Mouse (Mus musculus): Measurements from ENCODE around the gene Rgs7. TPM values are rescaled to one million over a fixed set of nuclear protein-coding genes. Genes with fewer than 3 reads are reported as not detected.

Gene Rgs7
- polyA plus RNA-seq, 1 experiment: 0.54 TPM

DNA sequence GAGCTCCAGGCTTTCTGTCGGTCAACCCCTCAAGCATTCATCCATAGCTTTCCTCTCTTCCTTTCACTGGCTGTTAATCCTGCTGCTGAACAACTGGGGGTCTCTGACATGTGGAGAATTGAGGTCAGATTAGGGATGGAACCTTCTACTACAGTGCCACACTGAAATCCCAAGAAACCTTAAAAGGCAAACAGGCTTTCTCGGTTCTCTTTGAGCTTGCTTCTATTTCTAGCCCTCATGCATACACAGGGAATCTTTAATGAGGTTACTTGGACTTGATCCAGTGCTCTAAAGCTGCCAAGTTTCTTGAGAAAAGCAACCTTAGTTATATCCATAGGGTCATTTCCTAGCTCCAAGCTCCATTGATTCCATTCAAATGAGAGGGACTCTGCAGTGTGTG is 363.8 kb downstream of the Rgs7 start:
- 79% methylated on average over 2 of the region's 2 CpGs for WGBS
- Histone ChIP-seq H3K27ac (ENCODE audit: control insufficient read depth, insufficient read depth, low read length) (no peak overlapping the region), H3K4me3 (ENCODE audit: control insufficient read depth, insufficient read depth, low read length) (no peak overlapping the region), H3K4me1 (replicated peaks; ENCODE audit: control insufficient read depth, insufficient read depth, low read length) (no peaks in the 10 kb centered on the region), H3K27me3 (ENCODE audit: control insufficient read depth, insufficient read depth, low read length) (no peaks in the 10 kb centered on the region), H3K36me3 (ENCODE audit: control insufficient read depth, insufficient read depth, low read length) (no peaks in the 10 kb centered on the region)
- TF ChIP-seq CTCF (IDR thresholded peaks at IDR 0.05; ENCODE audit: borderline replicate concordance, control insufficient read depth, extremely low read depth, insufficient read depth, low read length, poor library complexity) (no peak), POLR2A (IDR thresholded peaks at IDR 0.05; ENCODE audit: control insufficient read depth, extremely low read depth, insufficient read depth, low read length, poor library complexity) (no peak)
- DNase-seq: no peak

DNA sequence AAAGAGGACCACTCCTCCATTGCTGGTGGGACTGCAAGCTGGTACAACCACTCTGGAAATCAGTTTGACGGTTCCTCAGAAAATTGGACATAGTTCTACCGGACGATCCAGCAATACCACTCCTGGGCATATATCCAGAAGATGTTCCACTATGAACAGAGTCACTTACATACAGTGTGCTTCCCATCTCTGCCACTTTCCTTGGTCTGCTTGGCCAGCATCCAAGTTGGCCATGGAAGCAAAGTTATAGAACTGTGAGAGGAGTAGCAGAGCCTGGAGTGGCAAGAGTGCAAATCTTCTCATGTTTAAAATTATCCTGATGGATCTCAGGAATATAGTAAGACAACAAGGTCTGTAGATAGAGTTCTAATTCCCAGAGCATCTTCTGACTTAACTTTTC is 367.9 kb downstream of the Rgs7 start:
- Histone ChIP-seq H3K27me3 (ENCODE audit: control insufficient read depth, insufficient read depth, low read length) (no peaks in the 10 kb centered on the region), H3K36me3 (ENCODE audit: control insufficient read depth, insufficient read depth, low read length) (no peaks in the 10 kb centered on the region), H3K27ac (ENCODE audit: control insufficient read depth, insufficient read depth, low read length) (no peak overlapping the region), H3K4me3 (ENCODE audit: control insufficient read depth, insufficient read depth, low read length) (no peak overlapping the region), H3K4me1 (replicated peaks; ENCODE audit: control insufficient read depth, insufficient read depth, low read length) (no peaks in the 10 kb centered on the region)
- no peak for TF ChIP-seq POLR2A (IDR thresholded peaks at IDR 0.05; ENCODE audit: control insufficient read depth, extremely low read depth, insufficient read depth, low read length, poor library complexity)
- no peak for TF ChIP-seq CTCF (IDR thresholded peaks at IDR 0.05; ENCODE audit: borderline replicate concordance, control insufficient read depth, extremely low read depth, insufficient read depth, low read length, poor library complexity)
- no peak for DNase-seq
- 100% methylated on average over 3 of the region's 3 CpGs for WGBS

DNA sequence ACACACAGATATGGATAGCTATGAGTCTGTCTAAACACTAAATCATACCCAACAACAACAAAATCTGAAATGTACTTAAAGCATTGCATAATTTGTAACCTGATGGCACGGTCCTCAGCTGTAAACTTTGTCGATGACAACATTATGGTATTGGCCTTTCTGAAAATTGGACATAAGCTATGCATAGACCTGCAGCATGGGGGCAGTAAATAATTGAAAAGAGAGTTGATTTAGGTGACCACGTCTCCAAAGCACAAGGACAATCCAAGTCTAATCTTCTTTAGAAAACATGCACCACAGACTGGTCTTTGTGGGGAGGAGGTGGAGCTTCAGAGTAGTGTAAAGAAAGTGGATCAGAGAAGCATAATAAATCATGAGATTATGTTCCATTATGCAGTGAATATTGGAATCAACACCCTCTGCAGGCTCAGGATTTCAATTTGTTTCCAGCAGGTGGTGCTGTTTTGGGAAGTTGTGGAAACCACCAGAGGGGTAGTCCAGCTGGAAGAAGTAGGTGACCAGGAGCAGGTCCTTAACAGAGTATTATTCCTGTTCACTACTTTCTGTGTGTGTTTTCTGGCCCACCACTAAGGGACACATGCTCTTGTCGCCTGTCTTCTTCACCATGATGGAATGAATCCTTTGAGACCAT is 373.3 kb downstream of the Rgs7 start:
- no peaks in the 10 kb centered on the region for H3K27me3 ChIP-seq (ENCODE audit: control insufficient read depth, insufficient read depth, low read length)
- 67% methylated on average over 4 of the region's 4 CpGs for WGBS
- H3K36me3 ChIP-seq (ENCODE audit: control insufficient read depth, insufficient read depth, low read length): no peaks in the 10 kb centered on the region
- TF ChIP-seq CTCF (IDR thresholded peaks at IDR 0.05; ENCODE audit: borderline replicate concordance, control insufficient read depth, extremely low read depth, insufficient read depth, low read length, poor library complexity) (no peak), POLR2A (IDR thresholded peaks at IDR 0.05; ENCODE audit: control insufficient read depth, extremely low read depth, insufficient read depth, low read length, poor library complexity) (no peak)
- DNase-seq: no peak
- H3K4me3 ChIP-seq (ENCODE audit: control insufficient read depth, insufficient read depth, low read length): no peak overlapping the region
- no peak overlapping the region for H3K27ac ChIP-seq (ENCODE audit: control insufficient read depth, insufficient read depth, low read length)
- H3K4me1 ChIP-seq (replicated peaks; ENCODE audit: control insufficient read depth, insufficient read depth, low read length): no peaks in the 10 kb centered on the region

- DNase-seq: no peak
- Histone ChIP-seq H3K36me3 (ENCODE audit: control insufficient read depth, insufficient read depth, low read length) (no peaks in the 10 kb centered on the region), H3K27me3 (ENCODE audit: control insufficient read depth, insufficient read depth, low read length) (no peaks in the 10 kb centered on the region), H3K4me3 (ENCODE audit: control insufficient read depth, insufficient read depth, low read length) (no peak overlapping the region), H3K4me1 (replicated peaks; ENCODE audit: control insufficient read depth, insufficient read depth, low read length) (no peaks in the 10 kb centered on the region), H3K27ac (ENCODE audit: control insufficient read depth, insufficient read depth, low read length) (no peak overlapping the region)
- 91% methylated on average over 1 of the region's 1 CpGs for WGBS
- TF ChIP-seq POLR2A (IDR thresholded peaks at IDR 0.05; ENCODE audit: control insufficient read depth, extremely low read depth, insufficient read depth, low read length, poor library complexity): no peak
- no peak for TF ChIP-seq CTCF (IDR thresholded peaks at IDR 0.05; ENCODE audit: borderline replicate concordance, control insufficient read depth, extremely low read depth, insufficient read depth, low read length, poor library complexity)
Measured at GRCm38 (mm10) chr1:175108270-175108860, 383.9 kb downstream of the Rgs7 start.

- no peak for DNase-seq
- Histone ChIP-seq H3K27me3 (ENCODE audit: control insufficient read depth, insufficient read depth, low read length) (no peaks in the 10 kb centered on the region), H3K36me3 (ENCODE audit: control insufficient read depth, insufficient read depth, low read length) (no peaks in the 10 kb centered on the region), H3K27ac (ENCODE audit: control insufficient read depth, insufficient read depth, low read length) (no peak overlapping the region), H3K4me3 (ENCODE audit: control insufficient read depth, insufficient read depth, low read length) (no peak overlapping the region), H3K4me1 (replicated peaks; ENCODE audit: control insufficient read depth, insufficient read depth, low read length) (no peaks in the 10 kb centered on the region)
- 36% methylated on average over 1 of the region's 1 CpGs for WGBS
- TF ChIP-seq POLR2A (IDR thresholded peaks at IDR 0.05; ENCODE audit: control insufficient read depth, extremely low read depth, insufficient read depth, low read length, poor library complexity): no peak
- TF ChIP-seq CTCF (IDR thresholded peaks at IDR 0.05; ENCODE audit: borderline replicate concordance, control insufficient read depth, extremely low read depth, insufficient read depth, low read length, poor library complexity): no peak
Measured at GRCm38 (mm10) chr1:175106315-175106714, 386.0 kb downstream of the Rgs7 start.

- no peak for TF ChIP-seq CTCF (IDR thresholded peaks at IDR 0.05; ENCODE audit: borderline replicate concordance, control insufficient read depth, extremely low read depth, insufficient read depth, low read length, poor library complexity)
- no peak for TF ChIP-seq POLR2A (IDR thresholded peaks at IDR 0.05; ENCODE audit: control insufficient read depth, extremely low read depth, insufficient read depth, low read length, poor library complexity)
- no peaks in the 10 kb centered on the region for H3K4me1 ChIP-seq (replicated peaks; ENCODE audit: control insufficient read depth, insufficient read depth, low read length)
- WGBS: 82% methylated on average over 5 of the region's 5 CpGs
Measured at GRCm38 (mm10) chr1:175105426-175105825, 386.9 kb downstream of the Rgs7 start.

More at GRCm38 (mm10) chr1:175105426-175105825, 386.9 kb downstream of the Rgs7 start:
- Histone ChIP-seq H3K4me3 (ENCODE audit: control insufficient read depth, insufficient read depth, low read length) (no peak overlapping the region), H3K27me3 (ENCODE audit: control insufficient read depth, insufficient read depth, low read length) (no peaks in the 10 kb centered on the region), H3K27ac (ENCODE audit: control insufficient read depth, insufficient read depth, low read length) (no peak overlapping the region), H3K36me3 (ENCODE audit: control insufficient read depth, insufficient read depth, low read length) (no peaks in the 10 kb centered on the region)
- no peak for DNase-seq
